Comparison of ENCODE assay signal across 24 mouse cellular contexts in the genomic region with DNA sequence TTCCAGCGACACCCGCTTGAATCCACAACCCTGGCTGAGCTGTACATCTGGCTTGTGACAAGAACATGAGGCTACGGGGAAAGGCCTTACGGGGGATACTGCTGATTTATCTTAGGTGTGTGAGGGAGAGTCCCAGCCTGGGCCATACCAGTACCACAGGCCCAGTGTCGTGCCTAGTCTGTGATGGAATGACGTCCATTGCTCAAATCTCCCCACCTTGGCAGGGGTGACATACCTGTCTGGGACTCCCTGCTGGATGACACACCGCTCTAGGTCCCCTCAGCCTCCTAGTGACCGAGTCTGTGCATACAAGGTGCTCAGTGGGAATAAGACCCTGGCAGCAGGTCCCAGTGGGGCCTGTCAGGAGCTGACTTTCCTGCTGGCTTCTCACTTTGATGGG. TPM values are rescaled to one million over a fixed set of nuclear protein-coding genes. Genes with fewer than 3 reads are reported as not detected.
"Had no signal": no experiment of that assay in that cellular context is flagged by ENCODE, and none has a peak within 500 bp of the region (broad histone marks: within the 10 kb centered on the region; RNA-seq: fewer than 3 reads in every experiment).

No protein-coding gene starts in this region.

- H3K9me3 ChIP-seq: limb, embryonic 10.5 days; limb, embryonic 13.5 days; liver, embryonic 12.5 days; liver, embryonic 15.5 days; lung, embryonic 15.5 days; midbrain, embryonic 10.5 days; midbrain, embryonic 13.5 days; neural tube, embryonic 13.5 days; stomach, embryonic 15.5 days had no signal

- H3K4me1 ChIP-seq: limb, embryonic 13.5 days; lung, embryonic 15.5 days; neural tube, embryonic 13.5 days; stomach, embryonic 15.5 days had no signal

- H3K36me3 ChIP-seq: limb, embryonic 10.5 days; limb, embryonic 13.5 days; liver, embryonic 12.5 days; liver, embryonic 15.5 days; lung, embryonic 15.5 days; midbrain, embryonic 10.5 days; midbrain, embryonic 13.5 days; neural tube, embryonic 13.5 days; stomach, embryonic 15.5 days had no signal

- H3K4me3 ChIP-seq: layer of hippocampus, adult 2 months; limb, embryonic 10.5 days; limb, embryonic 13.5 days; liver, embryonic 12.5 days; liver, embryonic 15.5 days; lung, embryonic 15.5 days; midbrain, embryonic 10.5 days; midbrain, embryonic 13.5 days; myocyte; neural tube, embryonic 13.5 days; stomach, embryonic 15.5 days had no signal

- DNase-seq: layer of hippocampus, adult 9-11 months; liver; retina, postnatal 1 day; right cerebral cortex, postnatal 25 days; spleen, adult 18-20 months; thymus, postnatal 25 days had no signal

- H3K27ac ChIP-seq: kidney, postnatal 0 days; layer of hippocampus, adult 2 months; limb, embryonic 10.5 days; limb, embryonic 13.5 days; liver, embryonic 12.5 days; liver, embryonic 15.5 days; lung, embryonic 15.5 days; midbrain, embryonic 10.5 days; midbrain, embryonic 13.5 days; neural tube, embryonic 13.5 days; stomach, embryonic 15.5 days had no signal

- ATAC-seq: liver, embryonic 12.5 days; midbrain, embryonic 13.5 days; midbrain, embryonic 16.5 days had no signal

- H3K27me3 ChIP-seq: liver, embryonic 15.5 days; lung, embryonic 15.5 days; stomach, embryonic 15.5 days had no signal

RNA-seq across cellular contexts. Expression of a gene that starts 29.6 kb away (rescaled TPM):
- total RNA-seq: monocyte, adult 5-6 weeks; neutrophil, adult 5-6 weeks had no signal
- polyA plus RNA-seq: myocyte had no signal

RNA-seq across cellular contexts. Expression of a gene that starts 39.5 kb away (rescaled TPM):
- total RNA-seq: megakaryocyte progenitor cell, adult 5-6 weeks; monocyte, adult 5-6 weeks; neutrophil, adult 5-6 weeks had no signal
- polyA plus RNA-seq: kidney, postnatal 0 days; large intestine, adult 2 months; limb, embryonic 10.5 days; limb, embryonic 13.5 days; liver, embryonic 12.5 days; liver, embryonic 15.5 days; lung, embryonic 15.5 days; midbrain, embryonic 10.5 days; stomach, embryonic 15.5 days; thymus, postnatal 0 days had no signal

RNA-seq across cellular contexts. Expression of a gene that starts 46.5 kb away (rescaled TPM):
- total RNA-seq: monocyte, adult 5-6 weeks had no signal
